Mouse (Mus musculus) liver, postnatal 0 days (tissue): Measurements from ENCODE around the gene Cxcl10.
A peak's percentile ranks its signal among the peaks of the same experiment; 100 is the strongest.

ENCODE experiments used
- CTCF ChIP-seq: sonication (generic); IDR thresholded peaks from 2 replicates; pipeline ENCODE4 v1.5.1; 2016; ENCODE audit warnings: antibody characterized with exemption, low read depth
- EP300 ChIP-seq: IDR thresholded peaks from 2 replicates; pipeline ENCODE4 v1.6.1; 2016; ENCODE audit warnings: antibody characterized with exemption, low read depth, mild to moderate bottlenecking

GRCm38 (mm10) chr5:92312046-92312715 is 36.5 kb downstream of the Cxcl10 start:
- TF ChIP-seq CTCF = peak; percentile 85
- TF ChIP-seq EP300 = peak; percentile 50; the same call in 1 of the 2 replicates
